Mouse (Mus musculus) cerebellum, postnatal 25 days (tissue): ENCODE measurements around the gene Actl10.

Experiments
- DNase-seq, 2 experiments: peaks; one replicate each; pipeline ENCODE4 v3.0.0; 2021; ENCODE audit warnings: mixed read lengths in 2 of 2

Actl10 gene

DNA sequence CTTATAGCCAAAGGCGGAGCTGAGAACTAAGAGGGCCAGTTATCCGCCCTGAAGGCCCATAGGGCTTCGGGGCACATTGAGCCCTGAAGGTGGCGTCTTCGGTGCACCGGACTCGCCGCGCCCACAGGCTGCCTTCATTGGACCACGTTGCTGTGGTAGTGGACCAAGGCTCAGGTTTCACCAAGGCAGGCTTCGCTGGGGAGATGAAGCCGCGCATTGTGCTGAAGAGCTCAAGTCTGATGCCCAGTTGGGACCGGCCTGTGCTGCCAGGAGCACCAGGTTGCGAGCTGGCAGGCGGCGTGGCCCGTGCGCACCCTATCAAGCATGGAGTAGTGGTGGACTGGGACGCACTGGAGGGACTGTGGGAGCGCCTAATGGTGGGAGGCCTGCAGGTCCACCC, 351 bp downstream of the Actl10 start:
- peak in 1 of 2 experiments; percentile 76 for DNase-seq

DNA sequence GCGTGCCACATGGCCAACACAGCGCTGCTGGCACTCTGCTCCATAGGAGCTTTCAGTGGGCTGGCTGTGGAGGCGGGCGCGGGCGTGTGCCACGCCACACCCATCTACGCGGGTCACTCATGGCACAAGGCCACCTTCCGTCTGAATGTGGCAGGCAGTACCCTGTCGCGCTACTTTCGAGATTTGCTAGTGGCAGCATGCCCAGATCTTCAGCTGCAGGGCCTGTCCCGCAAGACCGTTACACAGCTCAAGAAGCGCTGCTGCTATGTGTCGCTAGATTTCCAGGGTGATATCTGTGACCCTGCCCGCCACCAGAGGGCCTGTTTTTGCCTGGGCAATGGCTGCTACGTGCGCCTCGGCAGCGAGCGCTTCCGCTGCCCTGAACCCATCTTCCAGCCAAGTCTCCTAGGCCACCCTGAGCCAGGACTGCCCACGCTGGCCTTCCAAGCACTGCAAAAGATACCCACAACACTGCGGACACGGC, 890 bp downstream of the Actl10 start:
- peak; percentile 90 to 91 for DNase-seq

DNA sequence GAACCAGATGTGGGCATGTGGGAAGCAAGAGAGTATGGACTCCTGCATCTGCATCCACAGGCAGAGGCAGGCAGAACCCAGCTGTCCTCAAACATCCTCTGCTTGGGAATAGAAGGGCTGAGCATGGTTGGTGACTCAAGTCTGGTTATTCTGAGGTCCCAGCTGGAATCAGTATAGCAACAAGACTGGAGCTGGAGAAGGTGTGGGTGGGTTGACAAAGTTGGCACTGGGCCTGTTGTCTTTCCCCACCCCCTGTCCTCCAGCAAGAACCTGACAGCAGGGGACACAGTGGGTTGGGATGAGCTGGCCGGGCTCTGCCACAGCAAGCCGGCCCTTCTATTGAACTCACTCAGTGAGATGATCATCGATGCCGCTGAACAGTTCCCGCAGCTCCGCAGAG, 3.7 kb downstream of the Actl10 start:
- DNase-seq = peak; percentile 32 to 33

DNA sequence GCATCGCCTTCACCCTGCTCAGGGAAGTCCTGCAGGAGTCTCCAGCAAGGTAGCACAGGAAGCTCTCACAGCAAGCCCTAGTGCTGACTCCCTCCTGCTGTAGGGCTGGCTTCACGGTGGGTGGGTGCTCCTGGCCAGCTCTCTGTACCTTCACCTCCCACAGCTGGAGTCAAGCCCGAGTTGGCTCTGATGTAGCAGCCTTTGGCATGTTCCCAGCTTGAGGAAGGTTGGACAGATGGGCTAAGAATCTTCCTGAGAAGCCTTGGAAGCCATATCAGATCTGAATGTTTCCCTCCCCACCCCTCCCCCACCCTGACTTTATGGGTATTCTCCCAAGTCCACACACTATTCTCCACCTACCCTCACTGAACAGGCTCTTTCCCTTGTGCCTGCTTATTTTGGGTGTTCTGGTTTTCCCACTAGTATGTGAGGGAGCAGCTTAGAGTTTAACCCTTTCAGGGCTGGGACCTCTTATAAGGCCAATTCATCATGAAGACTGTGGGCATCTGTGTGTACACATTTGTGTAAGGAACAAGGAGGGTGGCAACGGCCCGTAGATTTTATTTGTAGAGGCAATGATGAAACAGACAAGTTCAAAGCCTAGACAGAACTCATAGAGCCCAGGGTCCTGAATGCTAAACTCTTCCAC, 5.7 kb downstream of the Actl10 start:
- DNase-seq = peak; percentile 58 to 62

DNA sequence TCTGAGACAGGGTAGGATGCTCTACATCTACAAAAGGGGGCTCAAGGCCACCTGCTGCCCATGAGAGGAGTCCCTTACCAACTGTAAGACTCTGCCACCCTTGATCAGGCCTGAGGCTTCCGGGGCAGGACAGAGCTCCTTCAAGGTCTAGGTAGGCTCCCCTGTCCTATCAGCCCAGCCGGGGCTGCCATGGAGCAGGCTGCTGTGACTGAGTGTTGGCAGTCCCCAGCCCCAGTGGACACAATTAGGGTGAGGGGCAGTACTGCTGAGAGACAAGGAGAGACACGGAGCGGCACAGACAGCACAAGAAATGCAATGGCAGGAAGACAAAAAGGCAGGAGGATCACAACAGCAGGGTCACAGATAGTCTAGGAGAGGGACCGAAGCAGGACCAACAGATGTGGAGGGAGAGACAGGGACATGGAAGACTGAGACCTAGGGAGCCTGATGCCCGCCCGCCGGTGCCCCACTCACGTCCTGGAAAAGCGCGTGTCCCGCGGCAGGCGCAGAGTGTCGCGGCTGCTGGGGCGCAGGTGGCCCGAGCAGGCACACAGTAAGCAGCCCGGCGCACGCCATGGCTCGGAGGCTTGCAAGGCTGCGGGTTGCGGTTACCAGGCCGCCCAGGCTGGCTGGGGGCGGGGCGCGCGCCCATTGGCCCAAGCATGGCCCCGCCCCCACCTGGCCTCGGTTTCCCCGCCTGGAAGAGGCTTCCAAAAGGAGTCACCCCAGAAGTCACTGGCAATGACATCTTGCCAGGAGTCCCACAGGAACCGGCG, 6.9 kb downstream of the Actl10 start, which contains the start of gene Necab3:
Gene Necab3, minus strand, starts transcription at position 627 of the 776 bp plus-strand sequence.
- peak; percentile 90 to 93 for DNase-seq

DNA sequence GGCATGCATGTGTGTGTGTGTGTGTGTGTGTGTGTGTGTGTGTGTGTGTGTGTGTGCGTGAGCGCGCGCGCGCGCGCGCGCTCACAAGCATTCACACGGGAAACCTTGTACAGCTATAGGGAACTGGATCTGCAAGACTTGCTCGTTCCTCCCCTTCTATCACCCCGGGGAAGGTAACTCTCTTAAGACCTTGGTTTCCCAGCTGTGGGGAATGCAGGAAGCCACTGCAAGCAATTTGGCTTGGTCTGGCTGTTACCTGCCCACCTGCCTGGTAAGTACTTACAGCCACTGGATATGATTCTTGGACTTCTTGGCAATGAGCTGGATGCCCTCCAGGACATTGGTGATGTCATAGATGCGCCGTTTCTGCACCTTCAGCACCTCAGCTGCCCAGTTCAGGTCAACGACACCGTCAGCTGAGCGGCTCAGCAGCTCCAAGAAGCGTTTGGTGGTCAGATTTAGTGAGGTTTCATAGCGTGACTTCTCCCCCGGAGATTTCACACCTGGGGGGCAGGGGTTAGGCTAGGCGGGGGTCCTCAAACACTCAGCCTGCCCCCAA, 12.1 kb downstream of the Actl10 start:
- peak in 1 of 2 experiments; percentile 12 for DNase-seq

DNA sequence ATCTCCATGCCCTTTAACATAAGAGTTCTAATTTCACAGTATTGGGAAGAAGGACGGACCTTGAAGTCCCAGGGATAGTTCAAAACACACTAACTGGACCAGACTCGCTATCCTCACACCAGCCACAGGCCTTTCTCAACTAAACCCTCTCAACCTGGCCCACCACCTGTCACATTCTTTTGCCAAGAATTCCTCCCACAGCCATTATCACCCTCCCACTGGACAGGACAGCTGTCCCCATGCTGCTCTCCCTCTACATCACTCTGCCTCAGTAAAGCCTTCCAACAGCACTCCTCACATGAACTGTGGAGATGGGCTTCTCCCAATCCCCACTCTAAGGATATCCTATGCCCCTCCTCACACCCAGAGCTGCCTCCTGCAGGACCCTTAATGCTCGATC, 14.0 kb downstream of the Actl10 start:
- peak; percentile 87 to 90 for DNase-seq

DNA sequence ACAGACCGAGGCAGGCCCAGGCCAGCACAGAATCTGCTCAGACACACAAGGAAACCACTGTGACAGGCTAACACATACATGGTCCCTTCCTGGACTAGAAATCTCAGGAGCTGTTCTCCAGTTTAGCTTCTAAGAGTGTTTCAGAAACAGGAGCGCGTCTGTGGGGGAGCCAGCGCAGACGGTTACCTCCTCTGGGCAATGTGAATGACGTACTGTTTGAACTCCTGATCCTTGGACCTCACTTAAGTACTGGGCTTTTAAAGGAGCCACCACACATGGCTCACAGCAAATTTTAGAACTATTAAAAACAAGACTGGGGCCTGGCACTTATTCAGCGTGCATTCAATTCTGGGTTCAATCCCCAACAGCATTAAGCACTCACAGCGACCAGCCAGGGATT, 15.1 kb downstream of the Actl10 start:
- peak; percentile 8 to 13 for DNase-seq

DNA sequence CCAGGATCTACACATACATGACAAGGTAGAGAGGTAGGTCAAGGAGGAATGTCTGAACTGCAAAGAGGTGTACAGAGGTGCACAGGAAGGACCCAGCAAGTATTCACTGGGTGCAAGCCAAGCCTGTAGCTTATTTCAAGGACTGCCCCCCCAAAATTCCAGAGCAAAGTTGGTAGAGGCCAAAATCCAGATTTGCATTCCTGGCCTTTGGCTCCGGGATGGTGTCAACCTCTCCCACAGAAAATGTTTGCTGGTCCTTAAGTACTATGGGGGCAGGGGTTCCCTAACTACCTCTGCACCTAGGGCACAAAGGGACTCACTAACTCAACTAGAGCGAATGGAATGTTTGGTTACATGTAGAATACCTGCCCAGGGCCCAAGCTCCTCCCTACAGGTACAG, 16.2 kb downstream of the Actl10 start:
- DNase-seq = no peak

DNA sequence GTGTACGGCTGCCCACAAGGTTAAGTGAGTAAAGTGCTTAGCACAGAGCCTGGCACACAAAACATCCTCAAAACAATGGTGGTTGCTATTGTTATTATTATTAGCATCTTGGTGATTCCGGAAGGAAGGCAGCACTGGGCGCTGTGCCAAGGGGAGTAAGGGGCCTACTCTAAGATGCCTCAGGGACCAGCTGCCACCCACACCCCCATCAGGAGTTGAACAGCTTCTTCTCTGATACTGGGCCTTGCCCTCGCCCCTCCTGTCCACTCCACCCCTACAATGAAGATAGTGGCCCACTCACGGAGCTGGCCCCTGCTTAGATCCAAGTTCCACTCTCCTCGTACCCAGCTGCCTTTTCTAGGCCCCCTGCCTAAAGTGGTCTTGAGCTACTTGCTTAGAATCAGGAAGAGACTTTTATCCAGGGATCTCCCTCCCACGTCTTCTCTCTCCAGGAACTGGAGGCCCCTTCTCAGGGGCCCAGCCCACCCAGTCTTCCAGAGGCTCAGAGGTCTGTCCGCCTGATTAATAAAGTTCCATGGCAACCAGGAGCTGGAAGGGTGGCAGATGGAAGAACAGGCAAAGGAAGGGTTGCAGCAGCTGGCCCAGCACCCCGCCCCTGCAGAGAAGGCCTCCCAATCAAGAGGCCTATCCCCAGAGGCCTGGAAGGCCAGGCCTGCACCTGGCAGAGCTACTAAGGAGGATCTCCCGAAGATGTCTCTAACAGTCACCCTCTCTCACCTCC, 16.9 kb downstream of the Actl10 start:
- DNase-seq = peak; percentile 25 to 27

DNA sequence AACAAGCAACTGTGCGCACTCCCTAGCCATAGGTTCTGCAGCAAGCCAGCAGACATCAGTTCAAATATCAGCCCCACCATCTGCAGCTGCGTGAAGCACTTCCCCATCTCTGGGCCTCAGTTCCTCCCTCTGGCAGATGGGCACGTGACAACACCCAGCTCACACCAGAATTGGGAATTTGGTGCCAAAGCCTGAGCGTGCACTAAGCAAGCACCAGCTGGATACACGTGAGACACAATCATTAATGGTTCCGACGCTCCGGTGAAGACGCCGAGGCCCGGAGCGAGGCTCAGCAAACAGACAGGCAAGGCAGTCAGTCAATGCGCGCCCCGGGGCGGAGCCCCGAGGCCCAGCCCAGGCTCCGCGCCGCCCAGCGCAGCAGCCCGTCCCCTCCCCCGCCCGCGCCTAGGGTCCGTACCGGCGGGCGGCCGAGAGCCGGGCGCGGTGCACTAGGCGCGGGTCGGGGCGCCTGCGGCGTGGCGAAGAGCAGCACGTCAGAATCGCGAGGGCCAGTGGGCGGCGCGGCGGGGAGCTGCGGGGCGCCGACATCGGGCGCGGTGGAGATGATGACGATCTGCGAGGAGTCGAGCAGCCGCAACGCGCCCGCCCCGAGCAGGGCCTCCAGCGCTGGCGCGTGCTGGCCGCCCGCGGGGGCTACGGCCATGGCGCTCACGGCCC, 17.6 kb downstream of the Actl10 start:
- DNase-seq = peak in 1 of 2 experiments; percentile 64

DNA sequence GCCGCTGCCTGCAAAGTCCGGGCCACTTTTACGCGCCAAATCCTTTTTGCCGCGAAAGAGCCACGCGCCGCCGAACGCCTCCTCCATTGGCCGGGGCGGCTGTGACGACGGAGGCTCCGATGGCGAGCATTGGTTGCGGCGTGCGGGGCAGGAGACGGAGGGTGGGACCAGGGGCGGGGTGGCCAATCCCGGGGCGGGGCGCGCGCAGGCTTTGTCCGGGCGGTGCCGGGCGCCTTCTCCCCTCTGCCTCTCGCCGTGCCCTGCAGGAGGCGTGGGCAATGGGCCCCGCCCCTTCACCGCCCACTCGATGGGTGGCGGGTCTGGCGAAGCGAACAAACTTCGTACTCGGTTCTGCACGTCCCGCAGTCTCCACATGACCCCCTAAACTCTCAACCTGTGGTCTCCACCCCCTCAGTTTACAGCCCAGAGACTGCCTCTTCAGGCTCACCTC, 18.3 kb downstream of the Actl10 start, which contains the start of gene E2f1:
Gene E2f1, minus strand, starts transcription at position 57 of the 451 bp plus-strand sequence.
- peak; percentile 92 to 97 for DNase-seq

DNA sequence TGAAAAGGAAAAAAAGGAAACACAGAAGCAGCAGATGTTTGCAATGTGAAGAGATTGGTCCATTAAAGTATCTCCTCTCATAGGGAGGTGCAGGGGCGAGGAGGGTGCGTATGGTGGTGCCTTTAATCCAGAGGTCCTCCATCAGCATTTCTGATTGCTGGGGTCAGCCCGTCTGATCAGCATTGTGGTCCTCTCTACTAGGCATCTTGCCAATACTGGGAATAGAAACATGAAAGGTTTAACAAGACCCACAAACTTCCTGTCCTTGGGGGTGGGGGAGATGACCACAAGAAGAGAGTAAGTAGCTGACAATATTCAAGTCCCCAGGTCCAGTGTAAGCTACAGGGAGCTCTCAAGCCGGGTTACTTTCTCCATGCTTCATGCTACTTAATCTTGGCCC, 19.1 kb downstream of the Actl10 start:
- peak in 1 of 2 experiments; percentile 11 for DNase-seq

DNA sequence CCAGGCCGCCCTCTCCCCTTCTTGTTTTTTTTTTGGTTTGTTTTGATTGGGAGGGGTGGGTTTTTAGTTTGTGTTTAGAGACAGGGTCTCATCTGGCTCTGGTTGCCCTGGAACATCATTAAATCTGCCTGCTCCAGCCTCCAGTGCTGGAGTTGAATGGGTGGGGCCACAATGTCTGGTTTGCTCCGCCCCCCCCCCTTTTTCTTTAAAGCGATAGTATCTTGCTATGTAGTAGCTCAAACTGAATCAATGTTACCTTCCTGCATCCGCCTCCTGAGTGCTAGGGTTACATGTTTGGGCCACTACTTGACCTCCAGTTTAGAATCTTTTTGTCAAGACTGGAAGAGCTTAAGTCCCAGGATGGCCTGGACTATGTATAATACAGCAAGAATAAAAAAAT, 19.7 kb downstream of the Actl10 start:
- no peak for DNase-seq

DNA sequence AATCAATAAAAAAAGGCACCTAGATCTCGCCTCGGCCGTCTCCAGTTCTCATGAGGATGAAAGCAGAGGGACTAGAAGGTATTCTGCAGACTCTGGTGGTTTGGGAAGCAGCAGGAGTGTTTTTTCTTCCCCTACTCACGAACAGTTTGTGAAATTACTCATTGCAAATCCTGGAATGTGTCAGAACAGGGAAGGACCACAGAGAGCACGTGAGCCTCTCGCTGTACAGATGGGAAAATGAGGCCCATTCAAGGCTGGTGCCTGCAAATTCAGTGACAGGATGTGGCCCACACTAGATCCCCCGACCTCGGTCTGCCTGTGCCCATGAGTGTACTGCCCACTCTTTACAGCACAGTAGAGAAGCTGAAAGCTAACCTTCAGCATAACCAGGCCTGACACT, 20.4 kb downstream of the Actl10 start:
- no peak for DNase-seq

DNA sequence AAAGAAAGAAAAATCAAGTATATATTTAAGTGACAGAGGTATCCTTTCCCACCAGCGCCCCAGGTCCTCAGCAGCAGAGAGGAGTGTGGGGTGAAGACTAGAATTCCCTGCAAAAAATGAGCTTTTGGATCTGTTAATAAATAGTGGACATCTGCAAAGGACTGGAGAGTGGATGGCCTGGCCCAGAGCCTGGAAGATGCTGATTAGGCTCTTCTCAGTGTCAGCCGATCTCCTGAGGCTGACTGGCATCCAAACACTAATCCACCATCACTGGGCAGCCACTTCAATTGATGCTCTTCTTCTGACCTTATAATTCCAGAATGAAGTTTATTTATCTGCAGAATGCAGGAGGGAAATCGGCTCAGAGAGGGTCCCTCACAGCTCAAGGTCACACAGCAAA, 21.4 kb downstream of the Actl10 start:
- DNase-seq = no peak

DNA sequence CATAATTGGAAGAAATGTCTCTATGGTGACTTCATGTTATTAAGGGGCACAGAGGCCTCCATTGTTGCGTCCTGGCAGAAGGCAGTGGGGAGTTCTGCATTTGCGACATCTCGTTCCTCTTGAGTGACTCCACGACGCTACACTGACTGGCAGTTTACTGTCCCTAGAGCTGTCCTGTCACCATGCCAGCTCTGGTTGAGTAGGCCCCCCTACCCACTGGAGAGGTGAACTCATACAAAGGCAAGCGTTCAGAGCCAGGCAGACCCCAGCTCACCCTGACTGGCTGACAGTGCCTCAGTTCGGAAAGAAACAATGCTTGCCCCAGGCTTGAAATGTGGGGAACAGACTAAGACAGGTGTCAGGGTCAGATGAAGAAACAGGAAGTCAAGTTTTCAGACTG, 22.7 kb downstream of the Actl10 start:
- DNase-seq = no peak

DNA sequence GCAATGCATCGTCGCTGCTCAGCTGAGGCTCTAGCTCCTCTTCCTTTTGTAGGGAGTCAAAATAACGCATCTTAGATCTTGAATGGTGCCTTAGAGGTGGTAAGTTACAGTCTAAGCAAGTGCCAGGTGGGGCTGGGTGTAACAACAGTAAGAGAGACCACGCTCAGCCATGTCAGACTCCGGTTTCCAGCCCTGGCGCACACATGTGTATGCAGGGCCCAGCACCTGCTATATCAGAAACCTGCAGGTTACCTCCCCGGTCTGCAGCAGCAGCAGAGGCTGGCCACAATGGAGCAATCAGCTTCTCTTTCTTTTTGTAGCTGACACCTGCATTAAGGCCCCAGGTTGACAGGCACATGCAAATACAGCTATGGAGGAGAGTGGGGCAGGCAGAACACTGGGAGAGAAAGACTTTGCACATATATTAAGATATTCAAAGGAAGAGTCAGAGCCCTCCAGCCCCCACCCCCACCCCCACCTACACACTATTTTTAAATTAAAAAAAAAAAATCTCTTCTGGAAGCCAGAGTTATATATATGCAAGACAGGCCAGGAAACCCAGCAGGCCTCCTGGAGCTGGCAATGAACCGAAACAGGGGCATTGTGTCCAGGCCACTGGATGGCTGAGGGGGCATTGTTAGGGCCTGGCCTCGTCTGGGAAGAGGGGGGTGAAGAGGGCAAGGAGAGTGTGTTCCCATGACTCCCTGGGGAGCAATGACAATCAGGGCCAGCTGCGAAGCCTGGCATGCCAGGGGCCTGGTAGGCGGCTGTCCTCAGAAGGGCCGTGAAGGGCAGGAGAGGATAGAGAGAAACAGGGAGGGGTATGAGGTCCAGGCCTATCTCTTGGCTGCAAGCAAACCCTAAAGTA, 25.5 kb downstream of the Actl10 start:
- no peak for DNase-seq

DNA sequence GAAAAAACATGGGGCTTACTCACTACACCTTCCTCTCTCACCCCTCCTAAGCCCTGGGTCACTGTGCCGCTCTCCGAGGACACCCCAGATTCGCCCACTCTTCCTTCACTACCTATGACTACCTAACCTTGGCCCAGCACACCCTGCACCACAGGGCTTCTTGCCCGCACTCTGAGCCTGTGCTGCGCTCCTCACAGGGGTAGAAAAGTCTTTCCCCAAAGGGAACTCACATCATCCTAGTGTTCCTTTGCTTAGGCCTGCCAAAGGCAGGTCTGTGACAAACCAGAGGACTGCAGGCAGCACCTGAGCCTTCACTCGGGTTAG, 26.1 kb downstream of the Actl10 start:
- no peak for DNase-seq

DNA sequence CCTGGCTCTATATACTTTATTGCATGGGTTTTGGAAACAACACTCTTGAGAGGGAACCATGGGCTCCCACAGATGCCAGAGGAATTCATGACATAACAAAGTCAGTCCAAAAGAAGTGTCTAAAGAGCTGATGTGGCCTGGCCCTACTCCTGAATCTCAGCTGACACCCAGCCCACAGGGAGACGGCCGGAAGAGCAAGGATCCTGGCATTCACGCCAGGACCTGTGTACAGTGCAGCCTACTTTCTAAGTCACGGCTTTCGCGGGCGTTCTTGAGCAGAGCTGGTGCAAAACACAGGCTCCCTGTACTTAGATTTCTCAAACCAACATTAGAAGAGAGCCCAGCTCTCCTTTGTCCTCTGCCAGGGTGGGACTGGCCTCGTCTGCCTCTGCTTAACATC, 29.0 kb downstream of the Actl10 start:
- DNase-seq = no peak

DNA sequence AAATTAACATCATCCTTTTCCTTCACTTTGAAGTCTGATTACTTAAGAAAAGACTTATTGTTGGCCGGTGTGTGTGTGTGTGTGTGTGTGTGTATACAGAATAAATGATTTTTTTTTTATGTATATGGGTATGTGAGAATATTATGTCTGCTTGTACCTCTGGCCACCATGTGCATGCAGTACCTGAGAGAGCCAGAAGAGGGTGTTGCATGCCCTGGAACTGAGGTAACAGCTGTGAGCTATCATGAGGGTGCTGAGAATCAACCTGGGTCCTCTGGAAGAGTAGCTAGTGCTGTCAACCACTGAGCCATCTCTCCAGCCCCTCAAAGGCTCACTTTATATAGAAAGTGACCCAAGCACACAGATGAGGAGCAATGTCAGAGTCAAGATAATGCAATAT, 29.8 kb downstream of the Actl10 start:
- no peak for DNase-seq
